Mouse (Mus musculus): ENCODE measurements at regions not wholly inside any gene's neighbourhood (a gene's known extent, or its start where the extent isn't known, plus 50 kb on each side); places are given as distances from the start of the nearest gene placed in this dataset.

- TF ChIP-seq POLR2A (IDR thresholded peaks at IDR 0.05; ENCODE audit: insufficient read length, low read depth) (no peak), MAX (IDR thresholded peaks at IDR 0.05; ENCODE audit: low read depth) (no peak), E2F4 (IDR thresholded peaks at IDR 0.05; ENCODE audit: insufficient read depth) (no peak), USF1 (IDR thresholded peaks at IDR 0.05; ENCODE audit: low read depth) (no peak), CEBPB (IDR thresholded peaks at IDR 0.05; ENCODE audit: insufficient read depth, poor library complexity, severe bottlenecking) (no peak), POLR2AphosphoS2 (IDR thresholded peaks at IDR 0.05; ENCODE audit: insufficient read length, low read depth) (no peak), TCF12 (IDR thresholded peaks at IDR 0.05; ENCODE audit: insufficient read depth, poor library complexity, severe bottlenecking) (no peak), MYOG (IDR thresholded peaks at IDR 0.05; ENCODE audit: control insufficient read depth in 1 of 3, insufficient read depth in 1 of 3, insufficient read length in 2 of 3, low read depth in 2 of 3) (no peak), MYOD1 (IDR thresholded peaks at IDR 0.05; ENCODE audit: control insufficient read depth in 1 of 3, insufficient read length in 2 of 3, low read depth in 2 of 3) (no peak), SRF (IDR thresholded peaks at IDR 0.05; ENCODE audit: control insufficient read depth, insufficient read length, low read depth) (no peak), TCF3 (IDR thresholded peaks at IDR 0.05; ENCODE audit: insufficient read length, low read depth) (no peak), REST (IDR thresholded peaks at IDR 0.05; ENCODE audit: insufficient read depth, insufficient read length) (no peak)
Observed at GRCm38 (mm10) chr7:72596985-72597384, 290.6 kb upstream of the Mctp2 start.
